Mouse (Mus musculus): ENCODE measurements around the gene Fam160a2.

The Fam160a2 gene

GRCm38 (mm10) chr7:105399935-105400624, at the start of gene Fam160a2:
TSS of gene Fam160a2 (minus strand) at chr7:105400054.
- DNase-seq (ENCODE audit: low spot score in 2 of 2): peak; percentile 99 to 100

GRCm38 (mm10) chr7:105445076-105445475, 45.2 kb upstream of the Fam160a2 start:
- DNase-seq (ENCODE audit: low spot score in 2 of 2): no peak

GRCm38 (mm10) chr7:105441426-105441825, 41.6 kb upstream of the Fam160a2 start:
- DNase-seq (ENCODE audit: low spot score in 2 of 2): no peak

GRCm38 (mm10) chr7:105437979-105438772, 38.3 kb upstream of the Fam160a2 start:
- DNase-seq (ENCODE audit: low spot score in 2 of 2): no peak

GRCm38 (mm10) chr7:105434798-105435197, 34.9 kb upstream of the Fam160a2 start:
- DNase-seq (ENCODE audit: low spot score in 2 of 2): no peak

GRCm38 (mm10) chr7:105433859-105434258, 34.0 kb upstream of the Fam160a2 start:
- no peak for DNase-seq (ENCODE audit: low spot score in 2 of 2)

GRCm38 (mm10) chr7:105432058-105432457, 32.2 kb upstream of the Fam160a2 start:
- DNase-seq (ENCODE audit: low spot score in 2 of 2): no peak

- DNase-seq (ENCODE audit: low spot score in 2 of 2): no peak
Measured at GRCm38 (mm10) chr7:105426051-105426450, 26.2 kb upstream of the Fam160a2 start.

- DNase-seq (ENCODE audit: low spot score in 2 of 2): no peak
Measured at GRCm38 (mm10) chr7:105425424-105426043, 25.7 kb upstream of the Fam160a2 start, which contains the start of gene Cckbr. TSS of gene Cckbr (plus strand) at chr7:105425731.

- no peak for DNase-seq (ENCODE audit: low spot score in 2 of 2)
Measured at GRCm38 (mm10) chr7:105424368-105424767, 24.5 kb upstream of the Fam160a2 start.

GRCm38 (mm10) chr7:105420903-105421302, 21.0 kb upstream of the Fam160a2 start:
- no peak for DNase-seq (ENCODE audit: low spot score in 2 of 2)

- DNase-seq (ENCODE audit: low spot score in 2 of 2): no peak
Measured at GRCm38 (mm10) chr7:105418106-105418505, 18.3 kb upstream of the Fam160a2 start.

- DNase-seq (ENCODE audit: low spot score in 2 of 2): no peak
Measured at GRCm38 (mm10) chr7:105416529-105416928, 16.7 kb upstream of the Fam160a2 start.

GRCm38 (mm10) chr7:105414385-105414784, 14.5 kb upstream of the Fam160a2 start:
- no peak for DNase-seq (ENCODE audit: low spot score in 2 of 2)

GRCm38 (mm10) chr7:105411874-105412632, 12.2 kb upstream of the Fam160a2 start:
- peak; percentile 47 to 85 for DNase-seq (ENCODE audit: low spot score in 2 of 2)

GRCm38 (mm10) chr7:105406322-105406721, 6.5 kb upstream of the Fam160a2 start:
- DNase-seq (ENCODE audit: low spot score in 2 of 2): no peak

GRCm38 (mm10) chr7:105404268-105404667, 4.4 kb upstream of the Fam160a2 start, which contains the start of gene Cnga4:
TSS of gene Cnga4 (plus strand) at chr7:105404568.
- no peak for DNase-seq (ENCODE audit: low spot score in 2 of 2)

GRCm38 (mm10) chr7:105399058-105399934, 558 bp downstream of the Fam160a2 start:
- no peak for DNase-seq (ENCODE audit: low spot score in 2 of 2)

- no peak for DNase-seq (ENCODE audit: low spot score in 2 of 2)
Measured at GRCm38 (mm10) chr7:105396126-105396525, 3.7 kb downstream of the Fam160a2 start.

- no peak for DNase-seq (ENCODE audit: low spot score in 2 of 2)
Measured at GRCm38 (mm10) chr7:105395131-105395820, 4.6 kb downstream of the Fam160a2 start.
